Mouse (Mus musculus) right cerebral cortex, adult 18-20 months (tissue): ENCODE measurements around the gene Mrpl14.

Source experiments
- DNase-seq: peaks from one replicate; pipeline ENCODE4 v3.0.0; 2022; ENCODE audit warnings: mixed read lengths

Mrpl14 gene

DNA sequence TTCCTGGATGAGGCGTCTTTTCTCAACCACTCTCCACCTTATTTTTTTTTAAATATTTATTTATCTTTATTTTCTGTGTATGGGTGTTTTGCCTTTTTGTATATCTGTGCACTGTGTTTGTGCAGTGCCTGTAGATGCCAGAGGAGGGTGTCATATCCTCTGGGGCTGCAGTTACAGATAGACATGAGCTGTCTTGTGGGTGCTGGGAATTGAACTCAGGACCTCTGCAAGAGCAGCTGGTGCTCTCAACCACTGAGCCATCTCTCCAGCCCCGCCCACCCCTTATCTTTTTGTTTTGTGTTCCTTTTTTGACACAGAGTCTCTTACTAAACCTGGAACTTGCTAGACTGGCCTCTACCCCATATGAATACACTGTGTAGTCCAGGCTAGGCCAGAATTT, 41.4 kb downstream of the Mrpl14 start:
- DNase-seq = no peak

DNA sequence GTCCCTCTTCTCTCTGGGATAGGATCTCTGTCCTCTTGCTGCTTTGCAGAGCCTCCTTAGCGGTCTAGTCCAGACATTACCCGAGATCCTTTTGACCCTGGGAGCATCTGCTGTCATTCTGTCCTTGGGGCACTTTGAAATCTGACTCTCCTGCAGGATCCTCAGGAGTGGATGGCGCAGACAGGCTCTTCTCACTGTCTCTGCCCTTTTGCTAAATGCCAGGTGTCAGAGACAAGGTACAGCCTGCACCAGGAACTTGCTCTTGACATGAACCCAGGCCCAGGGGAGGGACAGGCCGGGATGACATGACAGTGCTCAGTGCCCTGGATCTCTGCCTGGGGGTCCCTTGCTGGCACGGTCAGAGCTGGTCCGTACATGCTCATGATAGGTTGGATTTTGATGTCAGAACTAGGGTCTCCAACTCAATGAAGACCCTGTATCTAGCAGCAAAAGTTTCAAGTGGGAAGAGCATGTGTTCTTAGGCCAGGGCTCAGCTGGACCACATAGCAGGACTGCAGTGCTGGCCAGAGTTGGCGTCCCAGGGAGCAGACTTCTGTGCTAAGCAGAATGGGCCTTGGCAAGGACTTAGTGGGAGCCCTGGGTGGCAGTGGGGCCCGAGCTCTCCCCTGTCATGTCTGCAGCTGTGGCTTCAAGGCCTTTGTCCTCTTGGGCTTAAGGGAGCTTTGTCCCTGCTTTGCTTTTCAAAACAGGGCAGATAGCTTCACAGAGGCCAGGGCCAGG, 42.0 kb downstream of the Mrpl14 start:
- DNase-seq = no peak

DNA sequence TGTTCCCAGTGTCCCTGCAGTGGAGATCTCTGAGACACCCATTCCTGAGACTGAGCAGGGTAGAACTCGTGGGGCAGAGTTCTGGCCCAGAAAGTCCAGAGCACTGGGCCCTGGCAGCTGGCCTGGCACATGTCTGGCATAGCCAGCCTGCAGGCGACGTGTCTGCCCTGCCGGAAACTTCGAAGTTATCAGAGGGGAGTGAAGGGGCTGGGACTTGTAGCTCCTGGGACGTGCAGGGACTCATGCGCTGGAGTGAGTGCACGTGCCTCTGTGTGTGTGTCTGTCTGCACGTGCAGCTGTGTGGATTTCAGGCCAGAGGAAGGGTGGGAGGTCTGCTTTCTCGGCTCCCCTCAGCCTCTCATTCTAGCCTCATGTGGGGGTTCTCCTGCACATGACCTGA, 43.3 kb downstream of the Mrpl14 start:
- DNase-seq = no peak

DNA sequence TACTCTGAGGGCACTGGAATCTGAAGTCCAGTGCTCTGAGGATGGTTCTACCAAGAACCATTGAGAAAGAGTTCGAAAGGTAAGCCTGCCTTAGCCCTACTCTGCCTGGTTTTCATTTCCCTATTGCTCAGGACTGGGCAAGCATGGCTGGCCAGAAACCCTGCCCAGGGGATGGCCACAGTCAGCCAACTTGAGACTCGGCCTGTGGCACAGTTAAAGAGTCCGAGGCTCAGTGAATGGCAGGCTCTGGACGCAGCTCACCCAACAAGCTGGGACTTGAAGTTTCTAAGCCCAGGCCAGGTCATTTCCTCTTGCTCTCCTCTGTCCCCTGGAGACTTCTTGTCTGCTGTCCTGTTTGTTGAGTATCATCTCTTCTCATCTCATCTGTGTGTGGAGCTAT, 44.6 kb downstream of the Mrpl14 start:
- DNase-seq = no peak

DNA sequence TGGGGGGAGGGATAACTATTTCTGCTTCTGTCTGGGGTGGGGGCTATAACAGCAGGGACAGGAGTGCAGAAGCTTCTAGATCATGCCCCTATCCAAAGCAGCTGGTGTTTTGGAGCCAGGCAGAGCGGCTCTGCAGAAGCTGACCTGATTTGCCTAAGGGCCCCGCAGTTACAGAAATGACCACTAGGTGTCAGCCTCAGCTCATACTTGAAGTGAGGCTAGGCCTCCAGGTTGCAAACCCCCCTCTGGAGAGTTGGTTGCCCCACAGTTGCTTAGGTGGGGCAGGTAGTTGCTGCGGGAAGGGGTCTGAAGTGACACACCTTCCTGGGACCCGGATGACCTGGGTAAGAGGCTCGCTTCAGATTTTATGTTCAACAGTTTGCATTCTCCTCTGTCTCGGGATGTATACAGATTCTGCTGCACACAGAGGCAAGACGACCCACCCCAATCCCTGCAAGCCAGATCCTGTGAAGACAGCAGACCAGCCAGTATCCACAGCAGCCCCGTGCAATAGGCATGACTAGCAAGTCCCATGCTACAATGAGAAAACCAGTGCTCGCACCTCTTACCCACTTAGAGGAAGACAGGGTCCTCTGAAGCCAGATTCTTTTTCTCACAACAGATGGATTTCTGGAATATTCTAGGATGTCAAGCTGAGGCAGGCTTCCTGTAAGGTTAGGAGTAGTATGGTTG, 45.2 kb downstream of the Mrpl14 start:
- peak; percentile 85 for DNase-seq

DNA sequence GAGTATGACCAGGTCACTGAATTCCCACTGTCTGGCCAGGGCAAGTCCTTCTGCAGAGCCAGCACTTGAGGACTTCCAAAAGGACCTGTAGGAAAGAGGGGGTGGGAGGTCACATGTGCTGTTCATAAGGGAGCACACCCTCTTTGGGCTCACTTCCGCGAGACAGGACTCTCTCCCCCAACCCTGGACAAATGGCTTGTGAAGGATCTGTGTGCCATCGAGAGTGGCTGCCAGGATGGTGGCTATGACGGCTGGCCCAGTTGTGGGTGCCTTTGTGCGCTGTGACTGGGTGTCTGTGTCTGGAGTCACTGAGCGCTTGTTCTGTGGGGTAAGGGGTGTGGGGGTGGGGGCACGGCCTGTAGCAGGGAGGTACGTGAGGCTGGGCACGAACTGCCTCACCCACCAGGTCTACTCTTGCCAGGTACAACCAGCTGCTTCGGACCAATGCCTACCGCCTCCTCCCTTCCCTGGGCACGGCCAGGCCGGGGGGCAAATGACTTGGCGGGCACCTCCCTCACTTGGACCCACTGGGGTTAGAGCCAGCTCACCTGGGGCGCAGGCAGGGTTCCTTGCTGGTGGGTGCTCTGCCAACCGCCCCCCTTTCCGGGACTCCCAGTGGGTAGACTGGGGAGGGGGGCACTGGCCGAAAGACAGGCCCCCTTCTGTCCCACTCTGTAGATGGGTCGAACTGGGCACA, 47.1 kb downstream of the Mrpl14 start:
- DNase-seq = peak; percentile 24

DNA sequence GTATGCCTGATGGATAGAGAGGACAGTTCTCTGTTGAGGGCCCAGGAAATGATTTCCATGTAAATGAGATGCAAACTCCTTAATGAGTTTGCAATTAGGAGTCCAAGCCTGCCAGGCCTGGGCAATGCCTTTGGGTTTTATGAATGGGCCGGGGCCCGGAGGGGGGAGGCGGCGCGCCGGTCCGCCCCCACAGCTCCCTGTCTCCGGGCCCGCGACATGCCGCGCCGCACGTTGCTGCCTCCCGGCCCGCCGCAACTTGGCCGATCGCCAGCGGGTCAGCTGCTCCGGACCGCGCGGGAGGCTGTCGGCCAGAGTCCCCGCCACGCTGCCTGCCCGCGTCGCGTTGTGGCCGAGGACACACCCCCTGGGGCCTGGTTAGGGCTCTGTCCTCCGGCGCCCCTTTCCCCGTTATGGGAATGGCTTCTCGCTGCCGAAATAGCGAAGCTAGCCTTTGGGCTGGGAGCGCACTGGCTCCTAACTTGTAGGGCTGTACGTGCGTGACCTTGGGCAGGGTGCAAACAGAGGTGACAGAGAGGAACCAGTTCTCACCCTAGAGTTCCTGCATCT, 47.7 kb downstream of the Mrpl14 start, which contains the start of gene 1600014C23Rik:
1600014C23Rik (minus strand) TSS at position 110 of the 567 bp plus-strand sequence.
- peak; percentile 79 for DNase-seq

DNA sequence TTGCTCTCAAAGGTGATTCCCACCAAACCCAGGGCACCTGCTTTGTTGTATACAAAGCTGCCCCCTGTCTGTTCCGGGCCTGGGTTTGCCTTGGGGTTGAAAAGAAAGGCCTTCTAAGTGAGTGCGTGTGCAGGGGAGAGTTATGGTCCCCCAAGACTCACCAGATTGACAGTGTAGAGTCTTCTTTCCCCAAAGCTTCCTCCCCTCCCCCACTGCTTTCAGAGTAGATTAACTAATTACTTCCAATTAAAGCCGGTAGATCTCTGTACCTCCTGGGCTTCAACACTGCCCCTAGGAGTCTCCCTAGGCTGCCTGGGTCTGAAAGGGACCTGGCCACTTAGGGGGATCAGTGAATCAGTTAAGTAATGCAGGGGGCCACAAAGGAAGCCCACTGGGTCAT, 48.2 kb downstream of the Mrpl14 start:
- no peak for DNase-seq

DNA sequence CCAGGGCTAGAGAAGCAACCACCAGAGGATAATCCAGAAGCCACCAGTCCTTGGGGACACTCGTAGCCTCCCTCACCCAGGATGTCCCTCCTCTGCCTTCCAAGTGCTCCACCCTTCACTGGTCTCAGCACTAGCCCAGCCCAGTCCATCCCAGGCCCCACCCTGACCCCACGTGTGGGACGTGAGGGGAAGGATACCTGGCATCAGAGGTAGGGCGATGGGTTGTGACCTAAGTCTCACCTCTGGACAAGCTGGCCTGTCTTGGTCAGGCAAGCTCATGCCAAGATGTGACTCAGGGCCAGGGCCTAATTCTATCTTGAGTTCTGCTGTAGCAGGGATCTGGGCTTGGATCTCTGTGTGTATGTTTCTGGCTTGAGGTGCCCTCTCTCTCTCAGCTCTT, 48.8 kb downstream of the Mrpl14 start:
- no peak for DNase-seq

DNA sequence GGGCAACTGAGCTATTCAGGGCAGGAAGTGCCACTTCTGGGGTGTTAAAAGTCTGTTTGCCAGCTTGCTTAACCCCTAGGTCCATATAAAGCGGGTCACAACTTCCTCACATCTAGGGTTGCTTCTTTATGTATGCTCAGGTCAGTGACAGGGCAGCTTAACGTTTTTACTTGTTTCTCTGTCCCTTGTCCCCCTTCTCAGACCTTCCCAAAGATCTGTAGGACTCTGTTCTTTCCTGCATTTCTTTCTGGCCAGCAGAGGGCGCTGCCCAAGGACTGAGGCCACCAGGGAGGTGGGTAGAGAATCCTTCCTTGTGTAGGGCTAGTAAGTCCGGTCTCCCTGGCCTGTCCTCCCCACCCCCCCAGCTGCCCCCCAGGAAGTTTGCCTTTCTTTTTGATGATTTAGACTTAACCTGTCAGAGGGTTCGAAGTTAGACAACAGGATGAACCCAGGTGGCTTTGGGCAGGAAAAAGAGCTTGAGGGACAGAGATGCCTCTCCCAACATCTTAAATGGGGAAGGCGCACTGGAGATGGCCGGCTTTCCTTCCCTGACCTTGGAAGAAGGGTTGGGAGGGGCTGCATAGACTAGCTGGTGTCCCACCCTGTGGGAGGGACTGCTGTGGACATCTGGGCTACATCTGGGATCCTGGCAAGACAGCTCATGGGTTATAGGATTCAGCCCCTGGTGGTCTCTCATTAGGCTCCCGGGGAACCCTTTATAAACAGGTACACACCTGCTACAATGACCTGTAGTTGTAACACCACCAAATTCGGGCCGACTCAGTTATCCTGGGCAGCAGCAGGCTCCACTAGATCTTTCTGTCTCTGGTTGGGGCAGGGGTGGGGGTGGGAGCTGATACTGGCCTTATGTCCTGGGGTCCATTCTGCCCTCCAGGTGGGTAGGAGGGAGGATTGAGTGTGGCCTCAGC, 49.5 kb downstream of the Mrpl14 start:
- DNase-seq = peak; percentile 83

DNA sequence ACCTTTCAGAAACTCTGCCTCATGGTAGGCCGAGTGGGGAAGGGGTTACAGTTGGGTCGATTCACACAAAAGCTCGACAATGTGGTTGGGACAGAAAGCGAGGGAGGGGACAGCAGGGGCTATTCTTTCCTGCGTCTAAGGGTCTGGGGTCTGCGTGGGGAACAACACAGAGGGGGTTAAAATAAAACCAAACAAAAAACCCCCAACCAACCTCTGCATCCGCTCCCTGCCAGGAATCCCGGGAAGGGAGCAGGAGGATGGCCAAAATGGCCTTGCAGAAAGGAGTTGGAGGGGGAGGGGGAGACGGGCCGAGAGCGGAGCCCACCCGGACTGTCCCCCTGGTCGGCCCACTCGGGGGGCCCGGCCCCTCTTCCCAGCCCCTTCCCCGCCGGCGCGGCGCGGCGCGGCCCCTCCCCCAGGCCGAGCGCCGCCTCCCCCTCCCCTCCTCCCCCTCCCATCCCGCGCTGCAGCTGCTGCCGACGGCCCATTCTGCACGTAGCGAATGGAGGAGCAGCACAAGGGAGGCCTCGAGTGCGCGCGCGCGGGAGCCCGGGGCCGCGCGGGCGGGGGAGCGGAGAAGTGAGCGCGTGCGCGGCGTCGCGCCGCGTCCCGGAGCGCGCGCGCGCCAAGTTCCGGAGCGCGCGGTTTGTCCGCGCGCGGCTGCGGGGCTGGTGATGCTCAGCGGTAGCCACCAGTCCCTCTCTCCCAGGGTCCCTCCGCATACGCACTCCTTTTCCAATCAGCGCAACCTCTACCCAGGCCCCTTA, 50.4 kb downstream of the Mrpl14 start:
- peak; percentile 93 for DNase-seq

DNA sequence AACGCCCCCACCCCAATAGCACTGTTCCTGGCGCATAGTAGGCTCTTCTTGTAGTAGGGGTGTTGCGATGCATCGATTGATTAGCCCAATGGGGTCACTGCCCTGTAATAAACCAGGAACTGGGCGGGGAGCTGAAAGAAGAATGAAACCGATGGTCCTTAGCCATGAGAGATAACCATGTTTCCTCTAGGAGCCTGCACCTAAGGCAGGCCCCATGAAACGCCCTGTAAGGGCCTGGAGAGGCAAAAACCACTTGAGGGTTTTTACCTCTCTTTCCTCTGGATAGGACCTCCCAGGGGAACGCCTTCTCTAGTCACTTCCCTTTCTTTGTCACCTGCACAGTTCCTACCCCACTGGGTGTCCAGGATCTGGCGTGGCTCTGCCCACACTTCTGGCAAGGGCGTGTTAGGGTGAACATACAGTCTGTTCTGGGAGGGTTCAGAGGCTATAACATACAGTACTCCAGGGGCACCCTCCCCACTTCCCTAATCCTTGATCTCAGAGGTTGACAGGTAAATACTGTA, 51.0 kb downstream of the Mrpl14 start:
- DNase-seq = no peak

DNA sequence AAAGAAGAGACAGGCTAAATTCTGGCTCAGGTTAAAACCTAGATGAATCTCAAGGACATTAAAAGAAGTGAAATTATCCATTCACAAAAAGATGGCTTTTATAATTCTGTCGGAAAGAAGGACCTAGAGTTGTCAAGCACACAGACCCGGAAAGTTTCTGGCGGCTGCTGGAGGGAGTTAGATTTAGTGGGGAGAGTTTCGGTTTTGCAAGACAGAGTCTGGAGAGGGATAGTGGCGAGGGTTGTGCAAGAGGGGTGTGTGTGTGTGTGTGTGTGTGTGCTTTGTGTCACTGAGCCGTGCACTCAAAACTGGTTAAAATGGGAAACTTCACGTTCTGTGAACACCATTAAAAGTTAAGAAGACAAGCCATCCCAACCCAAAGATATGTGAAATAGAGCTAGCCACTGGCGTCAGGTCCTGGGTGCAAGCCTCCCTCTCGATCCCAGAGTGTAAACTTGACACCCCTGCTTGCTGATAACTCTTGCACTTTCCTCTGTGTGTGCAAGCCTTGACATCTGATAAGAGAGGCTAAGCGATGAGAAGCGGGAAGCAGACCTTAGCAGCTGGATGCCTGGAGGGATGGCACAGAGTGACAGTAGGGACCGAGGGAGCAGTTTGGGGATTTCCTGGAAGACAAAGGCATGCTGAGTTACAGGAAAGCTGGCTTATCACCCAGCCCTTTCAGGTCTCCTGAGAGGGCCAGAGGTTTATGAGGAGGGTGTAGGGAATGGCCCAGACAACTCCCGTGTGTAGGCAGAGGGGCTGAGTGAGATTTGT, 56.4 kb downstream of the Mrpl14 start:
- no peak for DNase-seq

DNA sequence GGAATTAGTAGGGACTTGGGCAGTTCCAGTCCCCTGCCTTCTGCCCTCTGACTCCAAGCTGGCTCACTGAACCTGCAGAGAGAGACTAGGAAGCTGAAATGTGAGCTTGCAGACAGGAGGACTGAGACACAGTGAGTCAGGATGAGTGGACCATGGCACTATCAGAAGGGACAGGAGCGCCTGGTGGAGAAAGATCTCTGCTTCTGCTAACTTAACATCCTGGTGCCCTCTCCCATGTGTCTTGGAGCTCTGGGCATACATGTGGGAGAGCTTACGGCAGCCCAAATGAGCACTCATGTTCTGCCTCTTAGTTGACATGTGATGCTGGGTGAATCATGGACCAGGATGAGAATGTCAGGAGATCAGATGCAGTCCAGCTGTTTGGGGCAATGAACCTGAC, 59.5 kb downstream of the Mrpl14 start:
- DNase-seq = no peak

DNA sequence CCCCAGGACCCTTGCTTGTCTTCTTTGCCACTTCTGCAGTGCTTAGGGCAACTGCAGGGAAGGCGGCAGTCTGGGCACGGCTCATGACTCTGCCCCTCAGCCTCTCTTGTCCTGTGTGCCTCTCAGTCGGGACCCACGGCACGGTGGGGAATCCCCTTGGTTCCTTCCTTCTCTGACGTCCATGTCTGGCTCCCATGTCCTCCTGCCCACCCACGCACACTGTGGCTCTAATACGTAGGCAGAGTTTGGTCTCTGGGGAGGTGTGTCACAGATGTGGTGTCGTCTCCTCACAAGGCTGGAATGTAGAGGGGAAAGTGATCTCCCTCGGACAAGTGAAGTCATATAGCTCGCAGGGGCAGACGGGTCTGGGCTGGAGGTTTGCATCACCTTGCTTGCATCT, 60.6 kb downstream of the Mrpl14 start:
- no peak for DNase-seq

DNA sequence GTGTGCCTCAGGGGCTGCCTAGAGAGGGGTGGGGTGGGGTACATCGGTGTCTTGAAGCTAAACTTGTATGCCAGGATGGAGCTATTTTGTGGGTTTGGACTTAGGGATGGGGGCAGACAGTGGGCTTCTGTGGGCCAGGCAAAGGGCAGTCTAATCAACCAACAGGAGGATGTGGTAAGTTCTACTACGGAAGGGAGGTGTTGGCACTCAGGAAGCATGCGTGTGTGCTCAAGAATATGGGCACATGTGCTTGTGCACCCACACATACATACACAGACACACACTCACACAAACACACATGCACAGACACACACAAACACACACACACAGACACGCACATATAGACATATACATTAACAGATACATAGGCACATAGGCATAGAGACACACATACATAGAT, 61.2 kb downstream of the Mrpl14 start:
- DNase-seq = no peak
